Mouse (Mus musculus): Measurements from ENCODE around the gene Diras1.

GRCm38 (mm10) chr10:80985970-80986701, 39.3 kb downstream of the Diras1 start:
- TF ChIP-seq CTCF (conservative IDR thresholded peaks at IDR 0.05; ENCODE audit: insufficient read depth, insufficient read length, low read depth, low read length) (no peak), POLR2A (IDR thresholded peaks at IDR 0.05; ENCODE audit: low read depth, low read length) (no peak)
